Mouse (Mus musculus) limb, embryonic 11.5 days (tissue): ENCODE data around the gene Abcb11. TPM values are rescaled to one million over a fixed set of nuclear protein-coding genes. Genes with fewer than 3 reads are reported as not detected.
"Not testable (repeated sequence)": the region's sequence is repeated elsewhere in the genome, so short reads cannot be mapped to it uniquely, and the experiment has no call there.

Experiments
- ATAC-seq: fragments of 200-750 bp; cut with Nextera tagmentation; 2 replicates; pipeline ENCODE4 v1.8.0; 2017; ENCODE audit warnings: low read depth; ENCODE audit not compliant: insufficient number of reproducible peaks, low FRiP score, low TSS enrichment
- DNase-seq: peaks from one replicate; pipeline ENCODE4 v3.0.0-alpha.2; 2015; ENCODE audit warnings: low spot score
- H3K27ac ChIP-seq: fragments of 300-500 bp; sonication (generic); replicated peaks from 2 replicates; pipeline ENCODE4 v1.5.1; 2014; ENCODE audit warnings: low read depth, mild to moderate bottlenecking, low read length
- H3K27me3 ChIP-seq: fragments of 300-500 bp; sonication (generic); 2 replicates; pipeline ENCODE4 v1.6.1; 2014; ENCODE audit warnings: mild to moderate bottlenecking, low read length, mixed read lengths; ENCODE audit not compliant: control insufficient read depth, insufficient read depth
- H3K36me3 ChIP-seq: fragments of 300-500 bp; sonication (generic); 2 replicates; pipeline ENCODE4 v1.6.1; 2014; ENCODE audit warnings: mild to moderate bottlenecking, low read length, moderate library complexity, mixed read lengths; ENCODE audit not compliant: control insufficient read depth, insufficient read depth
- H3K4me1 ChIP-seq: fragments of 300-500 bp; sonication (generic); 2 replicates; pipeline ENCODE4 v1.6.1; 2014; ENCODE audit warnings: low read length, mixed read lengths; ENCODE audit not compliant: control insufficient read depth, insufficient read depth
- H3K4me2 ChIP-seq: fragments of 300-500 bp; sonication (generic); 2 replicates; pipeline ENCODE4 v1.6.1; 2014; ENCODE audit warnings: low read depth, mild to moderate bottlenecking, moderate library complexity; ENCODE audit not compliant: severe bottlenecking
- H3K4me3 ChIP-seq: fragments of 300-500 bp; sonication (generic); 2 replicates; pipeline ENCODE4 v1.5.1; 2014; ENCODE audit warnings: low read depth, low read length
- H3K9ac ChIP-seq: fragments of 300-500 bp; sonication (generic); 2 replicates; pipeline ENCODE4 v1.6.1; 2014; ENCODE audit warnings: mild to moderate bottlenecking, low read length
- H3K9me3 ChIP-seq: fragments of 300-500 bp; sonication (generic); 2 replicates; pipeline ENCODE4 v1.6.1; 2016; ENCODE audit warnings: low read length; ENCODE audit not compliant: control insufficient read depth
- WGBS: fragments of 180-500 bp; shearing (Covaris S2); extraction: QIAGEN DNeasy Blood & Tissue Kit; methylation state at CpG from one replicate; pipeline ENCODE4 v1.1.7; 2014; 5-methylcytosine and 5-hydroxymethylcytosine counted together
- polyA plus RNA-seq: library from polyadenylated mRNA; unstranded; fragments of >200 nt; fragmentation: Nextera tagmentation; extraction: Ambion mirVana; gene quantifications from 2 replicates; pipeline ENCODE4 v1.2.1, GENCODE M21; 2014

Abcb11 gene
- polyA plus RNA-seq, 1 experiment from 2014 or later, result not detected

GRCm38 (mm10) chr2:69311337-69311736 is 31.1 kb downstream of the Abcb11 start:
- no peak for ATAC-seq

DNA sequence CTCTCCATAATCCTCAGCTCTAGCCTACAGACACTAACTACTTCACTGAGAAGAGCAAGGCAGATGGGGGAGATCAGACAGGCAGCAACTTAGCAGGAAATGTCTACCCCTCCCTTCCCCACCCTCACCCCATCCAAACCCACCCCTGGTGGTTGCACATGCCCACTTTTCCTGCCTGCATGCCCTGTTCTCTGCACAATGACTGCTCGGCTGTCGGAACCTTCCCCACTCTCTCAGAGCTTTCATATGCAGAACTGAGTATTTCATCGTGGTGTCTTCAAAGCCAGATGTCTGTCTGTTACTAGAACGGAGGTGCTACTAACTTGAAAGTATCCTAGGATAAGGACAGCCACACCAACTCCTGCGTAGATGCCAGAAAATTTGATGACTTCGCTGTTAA is 34.3 kb downstream of the Abcb11 start:
- DNase-seq, result no peak
- 72% methylated on average over 6 of the region's 6 CpGs for WGBS
- Histone ChIP-seq H3K4me3 (no peak overlapping the region), H3K27me3 (no peaks in the 10 kb centered on the region), H3K4me2 (no peak overlapping the region), H3K36me3 (no peaks in the 10 kb centered on the region), H3K4me1 (no peaks in the 10 kb centered on the region), H3K9me3 (no peaks in the 10 kb centered on the region), H3K27ac (no peak overlapping the region), H3K9ac (no peak overlapping the region)
- ATAC-seq, result no peak

More at GRCm38 (mm10) chr2:69311337-69311736, 31.1 kb downstream of the Abcb11 start:
- WGBS, result 97% methylated on average over 4 of the region's 4 CpGs
- H3K9ac ChIP-seq, result no peak overlapping the region
- no peak overlapping the region for H3K4me3 ChIP-seq
- no peak overlapping the region for H3K27ac ChIP-seq
- no peaks in the 10 kb centered on the region for H3K36me3 ChIP-seq
- no peaks in the 10 kb centered on the region for H3K4me1 ChIP-seq
- DNase-seq, result no peak
- H3K27me3 ChIP-seq, result no peaks in the 10 kb centered on the region
- no peaks in the 10 kb centered on the region for H3K9me3 ChIP-seq
- H3K4me2 ChIP-seq, result no peak overlapping the region

GRCm38 (mm10) chr2:69300568-69300967 is 41.8 kb downstream of the Abcb11 start:
- not testable (repeated sequence) for ATAC-seq, H3K36me3 ChIP-seq, H3K27me3 ChIP-seq, H3K4me1 ChIP-seq, DNase-seq, H3K4me3 ChIP-seq, H3K9ac ChIP-seq, H3K27ac ChIP-seq, H3K4me2 ChIP-seq, H3K9me3 ChIP-seq
- WGBS, result 87% methylated on average over 5 of the region's 6 CpGs

- ATAC-seq, result no peak
Observed at GRCm38 (mm10) chr2:69294508-69294907, 47.9 kb downstream of the Abcb11 start.

DNA sequence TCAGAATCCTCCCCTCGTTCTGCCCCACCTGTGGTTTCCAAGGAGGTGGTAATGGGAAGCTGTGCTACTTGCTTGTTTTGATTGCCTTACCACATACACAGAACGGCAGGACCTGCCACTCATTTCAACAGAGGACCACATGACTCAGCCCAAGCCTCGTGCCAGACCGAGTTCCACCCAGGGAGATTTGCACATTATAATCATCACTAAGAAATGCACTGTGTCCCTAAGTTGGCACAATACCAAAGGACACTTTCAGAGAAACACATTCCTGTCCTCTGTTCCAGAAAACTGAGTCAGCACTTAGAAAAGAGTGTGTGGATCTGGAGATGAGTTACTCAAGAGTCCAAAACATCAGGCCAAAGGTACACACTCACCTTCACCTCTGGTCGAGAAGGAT is 53.4 kb downstream of the Abcb11 start:
- Histone ChIP-seq H3K9ac (no peak overlapping the region), H3K9me3 (no peaks in the 10 kb centered on the region), H3K27ac (no peak overlapping the region), H3K4me1 (no peaks in the 10 kb centered on the region), H3K36me3 (no peaks in the 10 kb centered on the region), H3K4me2 (no peak overlapping the region), H3K27me3 (no peaks in the 10 kb centered on the region), H3K4me3 (no peak overlapping the region)
- DNase-seq (no peak), ATAC-seq (no peak)
- 79% methylated on average over 5 of the region's 5 CpGs for WGBS

More at GRCm38 (mm10) chr2:69294508-69294907, 47.9 kb downstream of the Abcb11 start:
- H3K9ac ChIP-seq, result no peak overlapping the region
- no peaks in the 10 kb centered on the region for H3K27me3 ChIP-seq
- no peaks in the 10 kb centered on the region for H3K9me3 ChIP-seq
- H3K27ac ChIP-seq, result no peak overlapping the region
- H3K4me1 ChIP-seq, result no peaks in the 10 kb centered on the region
- no peak for DNase-seq
- H3K4me2 ChIP-seq, result no peak overlapping the region
- H3K4me3 ChIP-seq, result no peak overlapping the region
- H3K36me3 ChIP-seq, result no peaks in the 10 kb centered on the region

DNA sequence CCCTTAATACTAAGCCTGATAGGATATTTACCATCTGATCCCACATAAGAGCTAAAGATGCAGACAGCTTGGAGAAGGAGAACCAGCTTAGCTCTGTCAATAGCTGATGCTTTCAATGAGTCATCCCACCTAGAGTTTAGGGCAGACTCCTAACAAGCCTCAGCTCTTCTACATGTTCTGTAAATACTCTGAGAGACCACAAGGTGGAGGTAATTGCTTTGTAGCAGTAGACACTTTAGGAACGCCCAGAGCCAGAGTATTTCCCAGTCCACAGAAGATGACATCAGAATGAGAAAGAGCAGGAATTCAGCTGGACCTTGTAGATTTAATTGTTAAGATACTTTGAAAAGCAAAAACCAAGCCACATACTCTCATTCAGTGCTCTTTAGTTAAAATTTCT is 66.5 kb downstream of the Abcb11 start:
- no peak overlapping the region for H3K4me3 ChIP-seq
- H3K36me3 ChIP-seq, result no peaks in the 10 kb centered on the region
- no peak overlapping the region for H3K27ac ChIP-seq
- no peaks in the 10 kb centered on the region for H3K9me3 ChIP-seq
- H3K4me2 ChIP-seq, result no peak overlapping the region
- DNase-seq (no peak), ATAC-seq (no peak)
- H3K27me3 ChIP-seq, result no peaks in the 10 kb centered on the region
- H3K9ac ChIP-seq, result no peak overlapping the region
- no peaks in the 10 kb centered on the region for H3K4me1 ChIP-seq
- 4% methylated on average over 1 of the region's 1 CpGs for WGBS

DNA sequence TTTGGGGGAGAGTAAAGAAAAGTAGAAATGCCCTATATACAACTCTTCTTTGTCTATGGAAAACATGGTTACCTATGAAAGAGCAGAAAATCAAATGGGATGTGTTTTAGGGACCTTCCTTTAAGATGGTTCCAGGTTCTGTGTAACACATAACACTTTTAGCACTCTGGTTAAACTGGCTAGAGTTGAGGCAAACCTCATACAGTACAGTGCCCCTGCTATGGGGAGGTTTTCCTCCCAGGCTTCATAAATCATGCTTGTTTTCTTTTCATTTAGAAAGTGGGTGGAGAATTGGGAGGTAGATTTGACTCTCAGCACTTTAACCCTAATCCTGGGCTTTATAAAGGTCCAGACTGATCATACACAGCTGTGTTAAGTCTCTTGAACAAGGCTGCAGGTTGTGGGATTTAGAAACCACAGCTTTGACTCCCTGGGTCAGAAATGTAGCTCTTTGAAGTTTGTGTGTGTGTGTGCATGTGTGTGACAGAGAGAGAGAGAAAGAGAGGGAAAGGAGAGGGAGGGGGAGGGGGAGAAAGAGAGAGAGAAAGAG is 78.3 kb downstream of the Abcb11 start:
- Histone ChIP-seq H3K9me3 (no peaks in the 10 kb centered on the region), H3K4me3 (no peak overlapping the region), H3K36me3 (no peaks in the 10 kb centered on the region), H3K9ac (no peak overlapping the region), H3K27ac (no peak overlapping the region), H3K27me3 (no peaks in the 10 kb centered on the region), H3K4me1 (no peaks in the 10 kb centered on the region), H3K4me2 (no peak overlapping the region)
- ATAC-seq (no peak), DNase-seq (no peak)

- 58% methylated on average over 16 of the region's 16 CpGs for WGBS
- no peak for DNase-seq
- no peaks in the 10 kb centered on the region for H3K36me3 ChIP-seq
Observed at GRCm38 (mm10) chr2:69248221-69248755, 94.1 kb downstream of the Abcb11 start.

DNA sequence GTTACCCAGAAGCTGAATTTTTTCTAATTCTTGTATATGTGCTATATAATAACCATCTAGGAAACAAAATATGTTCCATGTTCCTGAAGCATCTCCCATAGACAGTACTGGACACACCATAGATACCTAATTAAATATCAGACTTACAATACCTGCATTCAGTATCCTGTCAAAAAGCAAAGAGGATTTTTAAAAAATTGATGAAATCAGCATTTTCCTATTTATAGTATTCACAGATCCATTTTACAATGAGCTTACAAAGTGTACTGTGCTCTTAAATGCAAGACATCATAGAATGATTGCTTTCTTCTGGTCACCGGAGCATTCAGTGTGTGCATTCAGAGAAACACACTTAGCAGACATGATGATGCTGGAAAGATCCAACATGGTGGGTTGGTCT is 95.3 kb downstream of the Abcb11 start:
- 93% methylated on average over 1 of the region's 1 CpGs for WGBS
- ATAC-seq, result no peak
- H3K9me3 ChIP-seq, result no peaks in the 10 kb centered on the region

More at GRCm38 (mm10) chr2:69248221-69248755, 94.1 kb downstream of the Abcb11 start:
- H3K4me3 ChIP-seq, result no peak overlapping the region
- no peak overlapping the region for H3K4me2 ChIP-seq
- no peaks in the 10 kb centered on the region for H3K9me3 ChIP-seq
- no peak overlapping the region for H3K27ac ChIP-seq
- no peaks in the 10 kb centered on the region for H3K27me3 ChIP-seq
- no peak overlapping the region for H3K9ac ChIP-seq
- H3K4me1 ChIP-seq, result no peaks in the 10 kb centered on the region
- no peak for ATAC-seq

More for the DNA sequence above, 95.3 kb downstream of the Abcb11 start:
- Histone ChIP-seq H3K9ac (no peak overlapping the region), H3K36me3 (no peaks in the 10 kb centered on the region), H3K4me3 (no peak overlapping the region), H3K4me1 (no peaks in the 10 kb centered on the region), H3K4me2 (no peak overlapping the region), H3K27ac (no peak overlapping the region), H3K27me3 (no peaks in the 10 kb centered on the region)
- no peak for DNase-seq
